ENCODE assay signal across 11 mouse cellular contexts in genomic region chr2:62983936-62984335, GRCm38 (mm10).
"Had no signal": no experiment of that assay in that cellular context is flagged by ENCODE, and none has a peak within 500 bp of the region (broad histone marks: within the 10 kb centered on the region; RNA-seq: fewer than 3 reads in every experiment).

No protein-coding gene starts in this region.

- ATAC-seq: liver, postnatal 0 days; lung, postnatal 0 days; midbrain, embryonic 15.5 days had no signal

- DNase-seq: kidney, adult 18-20 months; kidney, adult 9 months; kidney, postnatal 14 days; kidney, postnatal 4 days; liver, postnatal 0 days; lung, embryonic 14.5 days; thymus, adult 2 months; thymus, postnatal 14 days; thymus, postnatal 4 days had no signal
